ENCODE assay signal across 19 mouse cellular contexts in the genomic region with DNA sequence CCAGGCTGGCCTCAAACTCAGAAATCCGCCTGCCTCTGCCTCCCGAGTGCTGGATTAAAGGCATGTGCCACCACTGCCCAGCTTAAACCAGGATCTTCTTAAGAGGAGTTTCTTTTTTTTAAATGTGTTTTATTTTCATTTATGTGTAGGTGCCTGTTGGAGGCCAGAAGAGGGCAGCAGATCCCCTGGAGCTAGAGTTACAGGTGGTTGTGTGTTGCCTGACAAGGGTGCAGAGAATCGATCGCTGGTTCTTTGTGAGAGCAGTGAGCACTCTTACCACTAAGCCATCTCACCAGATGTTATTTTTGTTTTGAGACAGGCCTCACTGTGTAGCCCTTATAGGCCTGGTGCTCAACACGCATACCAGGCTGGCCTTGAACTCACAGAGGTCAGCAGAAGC. TPM values are rescaled to one million over a fixed set of nuclear protein-coding genes. Genes with fewer than 3 reads are reported as not detected.
A peak's percentile ranks its signal among the peaks of the same experiment; 100 is the strongest.
DNase-seq lines count a peak whose midpoint lies in the region; ATAC-seq and TF ChIP-seq lines count a peak whose summit lies in the region.
"Had no signal": no experiment of that assay in that cellular context is flagged by ENCODE, and none has a peak within 500 bp of the region (broad histone marks: within the 10 kb centered on the region; RNA-seq: fewer than 3 reads in every experiment).

No protein-coding gene starts in this region.

- H3K27ac ChIP-seq in liver, embryonic 14.5 days = no peak overlapping the region
- no peak overlapping the region for H3K27ac ChIP-seq in ES-Bruce4 (ENCODE audit: insufficient read depth, low read length)
- H3K27ac ChIP-seq: embryonic facial prominence, embryonic 10.5 days; forebrain, embryonic 13.5 days; heart, embryonic 10.5 days; hindbrain, embryonic 12.5 days had no signal

- ATAC-seq in liver, embryonic 14.5 days (ENCODE audit: insufficient read depth) = no peak
- ATAC-seq: forebrain, embryonic 13.5 days; hindbrain, embryonic 16.5 days; inflammation-experienced regulatory T-cells, adult 6 months had no signal

- H3K9ac ChIP-seq in liver, embryonic 14.5 days (replicated peaks) = no peak overlapping the region
- no peak overlapping the region for H3K9ac ChIP-seq in ES-Bruce4 (ENCODE audit: low read depth, poor library complexity, severe bottlenecking)
- H3K9ac ChIP-seq: forebrain, embryonic 13.5 days; hindbrain, embryonic 12.5 days had no signal

- 77% methylated on average over 5 of the region's 5 CpGs for WGBS in liver, embryonic 14.5 days (ENCODE audit: insufficient replicate concordance)

- H3K4me2 ChIP-seq in liver, embryonic 14.5 days (ENCODE audit: low read depth) = no peak overlapping the region
- H3K4me2 ChIP-seq: forebrain, embryonic 13.5 days; hindbrain, embryonic 12.5 days had no signal

- H3K36me3 ChIP-seq in liver, embryonic 14.5 days (replicated peaks; ENCODE audit: control insufficient read depth, insufficient read depth, low read depth) = no peaks in the 10 kb centered on the region
- H3K36me3 ChIP-seq in E14TG2a.4 (ENCODE audit: insufficient read depth, low read length) (no peaks in the 10 kb centered on the region), ES-Bruce4 (ENCODE audit: control insufficient read depth, insufficient read depth, low read length, poor library complexity, severe bottlenecking) (no peaks in the 10 kb centered on the region)
- H3K36me3 ChIP-seq: embryonic facial prominence, embryonic 10.5 days; heart, embryonic 10.5 days; hindbrain, embryonic 12.5 days had no signal

- no peak for DNase-seq in liver, embryonic 14.5 days (ENCODE audit: low read depth in 3 of 3, low spot score in 3 of 3)
- no peak for DNase-seq in liver
- DNase-seq in ZHBTc4 (ENCODE audit: low read depth, low spot score) = peak; percentile 39
- no peak for DNase-seq in cerebellum, postnatal 25 days
- DNase-seq: adrenal gland, postnatal 14 days; cerebellum, adult 11-12 months; cerebellum, adult 9-10 months; gastrocnemius, postnatal 36 days; heart, adult 11 months; heart, postnatal 10 days; heart, postnatal 4 days had no signal

- TF ChIP-seq POLR2A in ES-Bruce4 (IDR thresholded peaks at IDR 0.05; ENCODE audit: insufficient read depth, low read length) = no peak

- no peaks in the 10 kb centered on the region for H3K4me1 ChIP-seq in liver, embryonic 14.5 days (replicated peaks; ENCODE audit: control insufficient read depth in 2 of 2, insufficient read depth in 2 of 2, low read length in 1 of 2)
- peaks cover 34% of the 10 kb centered on the region for H3K4me1 ChIP-seq in E14TG2a.4 (replicated peaks; ENCODE audit: low read depth, low read length)
- H3K4me1 ChIP-seq in ES-Bruce4 (ENCODE audit: control insufficient read depth, insufficient read depth, low read length) = peaks cover 3% of the 10 kb centered on the region

- TF ChIP-seq CTCF in liver, embryonic 14.5 days (IDR thresholded peaks at IDR 0.05; ENCODE audit: low read depth) = peak; percentile 27
- TF ChIP-seq CTCF in E14TG2a.4 (conservative IDR thresholded peaks at IDR 0.05; ENCODE audit: low read length) = peak; percentile 23
- peak; percentile 51 for TF ChIP-seq CTCF in ES-Bruce4 (IDR thresholded peaks at IDR 0.05; ENCODE audit: low read depth, low read length)

- no peak for TF ChIP-seq EP300 in liver, embryonic 14.5 days (IDR thresholded peaks at IDR 0.05; ENCODE audit: low read depth)
- TF ChIP-seq EP300 in ES-Bruce4 (IDR thresholded peaks at IDR 0.05; ENCODE audit: insufficient read depth, low read depth, low read length) = no peak

- no peak overlapping the region for H3K4me3 ChIP-seq in liver, embryonic 14.5 days (ENCODE audit: insufficient read depth in 1 of 2, low read depth in 2 of 2, low read length in 2 of 2)
- H3K4me3 ChIP-seq in E14TG2a.4 (replicated peaks; ENCODE audit: low read length) = no peak overlapping the region
- H3K4me3 ChIP-seq in ES-Bruce4 (ENCODE audit: low read depth, low read length) = no peak overlapping the region
- H3K4me3 ChIP-seq: embryonic facial prominence, embryonic 10.5 days; forebrain, embryonic 13.5 days; heart, embryonic 10.5 days; hindbrain, embryonic 12.5 days had no signal

- H3K27me3 ChIP-seq in liver, embryonic 14.5 days (ENCODE audit: control insufficient read depth, insufficient read depth, low read length) = peaks cover 34% of the 10 kb centered on the region
- H3K27me3 ChIP-seq in E14TG2a.4 (ENCODE audit: insufficient read depth, low read length) (peaks cover 50% of the 10 kb centered on the region), ES-Bruce4 (ENCODE audit: control insufficient read depth, insufficient read depth, low read length, poor library complexity, severe bottlenecking) (0 out of 2 replicates have a peak, but pooled peaks cover 1% of the 10 kb centered on the region)

- H3K9me3 ChIP-seq in liver, embryonic 14.5 days (ENCODE audit: control insufficient read depth, low read length) = no peaks in the 10 kb centered on the region; the same call in 1 of the 2 replicates
- H3K9me3 ChIP-seq in E14TG2a.4 (ENCODE audit: low read length) (peaks cover 4% of the 10 kb centered on the region), ES-Bruce4 (replicated peaks; ENCODE audit: control insufficient read depth, insufficient read depth, low read length, poor library complexity, severe bottlenecking) (no peaks in the 10 kb centered on the region; the same call in 1 of the 2 replicates)
- H3K9me3 ChIP-seq: forebrain, embryonic 13.5 days; heart, embryonic 10.5 days; hindbrain, embryonic 12.5 days had no signal

RNA-seq across cellular contexts. Expression of a gene that starts 3.9 kb away (rescaled TPM):
- not detected in 2 replicates for polyA plus RNA-seq in liver, embryonic 14.5 days (2012; rRNA removed)
- not detected in 2 replicates for polyA plus RNA-seq in liver, embryonic 14.5 days (2014; fragmentation: Nextera tagmentation; extraction: Ambion mirVana)
- 11.2 and 15.9 TPM in 2 replicates for polyA plus RNA-seq in ES-Bruce4 (2011; ENCODE audit: insufficient read depth, insufficient read length, low read depth, missing spikeins)
- polyA plus RNA-seq: embryonic facial prominence, embryonic 10.5 days; forebrain, embryonic 13.5 days; hindbrain, embryonic 12.5 days had no signal

RNA-seq across cellular contexts. Expression of a gene that starts 5.4 kb away (rescaled TPM):
- 0.11 and 0.19 TPM in 2 replicates for polyA plus RNA-seq in liver, embryonic 14.5 days (2012; rRNA removed)
- 0.09 TPM in 1 of 2 replicates, not detected in the other for polyA plus RNA-seq in liver, embryonic 14.5 days (2014; fragmentation: Nextera tagmentation; extraction: Ambion mirVana)
- 61.7 and 62.8 TPM in 2 replicates for polyA plus RNA-seq in ES-Bruce4 (2011; ENCODE audit: insufficient read depth, insufficient read length, low read depth, missing spikeins)

RNA-seq across cellular contexts. Expression of a gene that starts 14.5 kb away (rescaled TPM):
- 0.41 and 0.65 TPM in 2 replicates for polyA plus RNA-seq in liver, embryonic 14.5 days (2012; rRNA removed)
- 0.41 and 0.49 TPM in 2 replicates for polyA plus RNA-seq in liver, embryonic 14.5 days (2014; fragmentation: Nextera tagmentation; extraction: Ambion mirVana)
- polyA plus RNA-seq in ES-Bruce4 (2011; ENCODE audit: insufficient read depth, insufficient read length, low read depth, missing spikeins) = 1.5 and 2.4 TPM in 2 replicates

RNA-seq across cellular contexts. Expression of a gene that starts 18.4 kb away (rescaled TPM):
- polyA plus RNA-seq in liver, embryonic 14.5 days (2012; rRNA removed) = 32.5 and 34.5 TPM in 2 replicates
- polyA plus RNA-seq in liver, embryonic 14.5 days (2014; fragmentation: Nextera tagmentation; extraction: Ambion mirVana) = 9.1 and 9.3 TPM in 2 replicates
- polyA plus RNA-seq in ES-Bruce4 (2011; ENCODE audit: insufficient read depth, insufficient read length, low read depth, missing spikeins) = 79.7 and 95.7 TPM in 2 replicates

RNA-seq across cellular contexts. Expression of a gene that starts 26.6 kb away (rescaled TPM):
- 0.56 and 0.70 TPM in 2 replicates for polyA plus RNA-seq in liver, embryonic 14.5 days (2012; rRNA removed)
- polyA plus RNA-seq in liver, embryonic 14.5 days (2014; fragmentation: Nextera tagmentation; extraction: Ambion mirVana) = 0.32 and 0.45 TPM in 2 replicates
- polyA plus RNA-seq in ES-Bruce4 (2011; ENCODE audit: insufficient read depth, insufficient read length, low read depth, missing spikeins) = 0.33 and 0.61 TPM in 2 replicates

Comparison
In these comparisons a context has a peak if more than half of its experiments do, and no peak if none do; other contexts are left out.
1. RNA of a gene that starts 3.9 kb away (polyA plus RNA-seq): 11.2 to 15.9 TPM in ES-Bruce4; not detected in liver, embryonic 14.5 days; every median in the first group is over 10 times any median in the second.
2. RNA of a gene that starts 5.4 kb away (polyA plus RNA-seq): 61.7 to 62.8 TPM in ES-Bruce4; 0.09 to 0.19 TPM in liver, embryonic 14.5 days; every median in the first group is over 10 times any median in the second.
3. Peak in every context shown above with its lines, with median percentiles within 50 percentile points of each other: CTCF ChIP-seq.